Mouse (Mus musculus) intestine, embryonic 14.5 days (tissue): ENCODE measurements around the gene Mvp. TPM values are rescaled to one million over a fixed set of nuclear protein-coding genes. Genes with fewer than 3 reads are reported as not detected.

Source experiments
- ATAC-seq: fragments of 200-750 bp; cut with Nextera tagmentation; replicated peaks from 2 replicates; pipeline ENCODE4 v1.8.0; 2017; ENCODE audit warnings: low read depth, moderate number of reproducible peaks, moderate TSS enrichment, moderate library complexity; ENCODE audit not compliant: low FRiP score, low TSS enrichment
- DNase-seq: peaks from one replicate; pipeline ENCODE4 v3.0.0-alpha.2; 2018; ENCODE audit warnings: low spot score
- H3K27ac ChIP-seq: fragments of 300-500 bp; sonication (generic); 2 replicates; pipeline ENCODE4 v1.5.1; 2014; ENCODE audit warnings: low read depth, mild to moderate bottlenecking, control low read depth
- H3K27me3 ChIP-seq: fragments of 300-500 bp; sonication (generic); replicated peaks from 2 replicates; pipeline ENCODE4 v1.6.1; 2014; ENCODE audit warnings: low read length, control low read depth; ENCODE audit not compliant: control insufficient read depth, insufficient read depth
- H3K36me3 ChIP-seq: fragments of 300-500 bp; sonication (generic); 2 replicates; pipeline ENCODE4 v1.6.1; 2014; ENCODE audit warnings: low read length, control low read depth; ENCODE audit not compliant: control insufficient read depth, insufficient read depth
- H3K4me1 ChIP-seq: fragments of 300-500 bp; sonication (generic); replicated peaks from 2 replicates; pipeline ENCODE4 v1.6.1; 2014; ENCODE audit warnings: low read length, control low read depth, mixed read lengths; ENCODE audit not compliant: control insufficient read depth, insufficient read depth
- H3K4me2 ChIP-seq: fragments of 300-500 bp; sonication (generic); 2 replicates; pipeline ENCODE4 v1.6.1; 2014; ENCODE audit warnings: low read length
- H3K4me3 ChIP-seq: fragments of 300-500 bp; sonication (generic); 2 replicates; pipeline ENCODE4 v1.5.1; 2014; ENCODE audit warnings: low read depth, low read length, control low read depth, mixed read lengths
- H3K9ac ChIP-seq: fragments of 300-500 bp; sonication (generic); 2 replicates; pipeline ENCODE4 v1.6.1; 2014; ENCODE audit warnings: mild to moderate bottlenecking, low read length
- H3K9me3 ChIP-seq: fragments of 300-500 bp; sonication (generic); 2 replicates; pipeline ENCODE4 v1.6.1; 2016; ENCODE audit warnings: low read length, control low read depth; ENCODE audit not compliant: control insufficient read depth
- WGBS: fragments of 180-500 bp; shearing (Covaris S2); extraction: QIAGEN DNeasy Blood & Tissue Kit; methylation state at CpG from one replicate; pipeline ENCODE4 v1.1.7; 2014; 5-methylcytosine and 5-hydroxymethylcytosine counted together
- polyA plus RNA-seq: library from polyadenylated mRNA; unstranded; fragments of >200 nt; fragmentation: Nextera tagmentation; extraction: Ambion mirVana; gene quantifications from 2 replicates; pipeline ENCODE4 v1.2.1, GENCODE M21; 2014

Gene Mvp
- polyA plus RNA-seq, 1 experiment from 2014 or later: 29.6 TPM

DNA sequence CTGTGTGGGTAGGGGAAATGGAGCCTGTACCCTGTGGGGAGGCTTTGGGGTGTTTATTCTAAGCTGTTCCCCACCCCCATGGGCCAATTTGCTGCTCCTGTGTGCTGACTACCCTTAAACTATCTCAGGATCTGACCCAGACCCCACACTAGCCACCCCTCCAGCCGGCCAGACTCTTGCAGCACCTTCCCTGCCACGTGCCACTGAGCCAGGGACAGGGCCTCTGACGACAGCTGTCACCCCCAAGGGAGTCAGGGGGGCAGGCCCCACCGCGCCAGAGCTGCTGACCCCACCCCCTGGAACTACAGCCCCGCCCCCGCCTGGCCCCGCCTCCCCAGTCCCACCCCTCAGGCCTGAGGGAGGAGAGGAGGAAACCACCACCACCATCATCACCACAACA is 61.8 kb downstream of the Mvp start:
- DNase-seq: no peak
- no peak overlapping the region for H3K4me2 ChIP-seq
- WGBS: 1% methylated on average over 8 of the region's 8 CpGs
- H3K4me3 ChIP-seq: no peak overlapping the region
- peaks cover 23% of the 10 kb centered on the region for H3K27me3 ChIP-seq
- peaks cover 3% of the 10 kb centered on the region; the same call in 1 of the 2 replicates for H3K4me1 ChIP-seq
- no peak overlapping the region for H3K9ac ChIP-seq
- no peaks in the 10 kb centered on the region for H3K9me3 ChIP-seq
- no peaks in the 10 kb centered on the region for H3K36me3 ChIP-seq
- ATAC-seq: no peak
- no peak overlapping the region for H3K27ac ChIP-seq

DNA sequence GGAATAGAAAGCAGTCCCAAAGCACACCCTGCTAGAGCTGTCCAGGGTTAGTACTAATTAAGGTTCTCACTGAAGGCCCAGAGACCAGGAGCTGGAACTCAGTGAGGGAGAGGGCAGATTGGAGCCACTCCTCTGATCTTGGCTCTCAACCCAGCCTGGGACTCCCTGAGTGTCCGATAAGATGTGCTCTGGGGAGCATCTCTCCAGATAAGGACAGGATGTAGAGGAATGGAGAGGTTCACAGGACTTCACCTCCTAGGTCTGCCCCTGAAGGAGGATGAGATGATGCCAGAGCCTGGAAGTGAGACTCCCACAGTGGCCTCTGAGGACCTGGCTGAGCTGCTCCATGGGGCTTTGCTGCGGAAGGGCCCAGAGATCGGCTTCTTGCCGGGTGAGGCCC is 62.7 kb downstream of the Mvp start:
- H3K4me3 ChIP-seq: no peak overlapping the region
- peaks cover 23% of the 10 kb centered on the region for H3K27me3 ChIP-seq
- H3K9ac ChIP-seq: no peak overlapping the region
- no peak overlapping the region for H3K27ac ChIP-seq
- no peaks in the 10 kb centered on the region for H3K9me3 ChIP-seq
- DNase-seq: no peak
- no peak overlapping the region for H3K4me2 ChIP-seq
- 26% methylated on average over 4 of the region's 4 CpGs for WGBS
- H3K4me1 ChIP-seq: peaks cover 3% of the 10 kb centered on the region; the same call in 1 of the 2 replicates
- no peak for ATAC-seq
- no peaks in the 10 kb centered on the region for H3K36me3 ChIP-seq

DNA sequence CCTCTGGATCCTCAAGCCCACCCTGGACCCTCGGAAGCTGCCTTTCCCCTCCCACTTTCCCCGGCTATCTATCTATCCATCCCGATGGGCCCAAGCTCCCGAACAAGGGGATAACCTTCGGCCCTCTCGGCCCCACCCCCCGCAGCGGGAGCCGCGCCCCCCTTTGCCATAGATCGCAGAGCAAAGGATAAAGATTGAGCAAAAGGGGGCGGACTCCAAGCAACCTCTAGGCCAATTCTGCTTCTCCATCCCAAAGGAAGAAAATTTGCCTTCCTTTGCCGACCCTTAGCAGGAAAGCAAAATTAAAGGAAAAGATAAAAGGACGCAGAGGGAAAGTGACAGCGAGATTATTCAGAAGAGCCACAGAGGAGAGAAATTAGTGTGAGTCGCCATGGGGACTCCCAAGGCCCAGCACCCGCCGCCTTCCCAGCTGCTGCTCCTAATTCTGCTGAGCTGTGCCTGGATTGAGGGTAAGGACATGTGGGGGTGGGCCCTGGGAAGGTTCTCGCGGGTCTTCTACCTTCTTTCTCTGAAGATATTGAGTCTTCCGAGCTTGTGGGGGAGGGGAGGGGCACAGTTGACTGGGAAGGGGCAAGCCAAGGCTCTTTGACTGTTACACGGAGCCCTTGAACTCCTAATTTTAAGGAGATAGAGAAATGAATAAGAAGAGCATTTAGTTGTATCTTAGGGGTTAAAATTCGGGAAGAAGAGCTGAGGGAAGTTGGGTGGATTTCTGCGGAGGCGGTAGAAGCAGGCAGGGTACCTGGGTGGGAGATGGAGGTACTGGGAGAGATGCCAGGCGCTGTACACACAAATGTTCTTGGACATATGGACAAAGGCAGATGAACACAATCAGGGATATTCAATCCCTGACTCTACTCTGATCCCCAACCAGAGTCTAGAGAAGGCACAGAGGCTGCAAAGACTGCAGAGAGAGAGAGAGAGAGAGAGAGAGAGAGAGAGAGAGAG is 63.5 kb downstream of the Mvp start:
- H3K36me3 ChIP-seq: no peaks in the 10 kb centered on the region
- no peak for ATAC-seq
- H3K27ac ChIP-seq: no peak overlapping the region
- H3K9ac ChIP-seq: no peak overlapping the region
- H3K4me1 ChIP-seq: peaks cover 3% of the 10 kb centered on the region; the same call in 1 of the 2 replicates
- no peak for DNase-seq
- peak overlapping the region; percentile 99; the same call in 1 of the 2 replicates for H3K4me2 ChIP-seq
- no peaks in the 10 kb centered on the region for H3K9me3 ChIP-seq
- H3K27me3 ChIP-seq: peaks cover 23% of the 10 kb centered on the region
- H3K4me3 ChIP-seq: no peak overlapping the region
- 8% methylated on average over 26 of the region's 26 CpGs for WGBS

DNA sequence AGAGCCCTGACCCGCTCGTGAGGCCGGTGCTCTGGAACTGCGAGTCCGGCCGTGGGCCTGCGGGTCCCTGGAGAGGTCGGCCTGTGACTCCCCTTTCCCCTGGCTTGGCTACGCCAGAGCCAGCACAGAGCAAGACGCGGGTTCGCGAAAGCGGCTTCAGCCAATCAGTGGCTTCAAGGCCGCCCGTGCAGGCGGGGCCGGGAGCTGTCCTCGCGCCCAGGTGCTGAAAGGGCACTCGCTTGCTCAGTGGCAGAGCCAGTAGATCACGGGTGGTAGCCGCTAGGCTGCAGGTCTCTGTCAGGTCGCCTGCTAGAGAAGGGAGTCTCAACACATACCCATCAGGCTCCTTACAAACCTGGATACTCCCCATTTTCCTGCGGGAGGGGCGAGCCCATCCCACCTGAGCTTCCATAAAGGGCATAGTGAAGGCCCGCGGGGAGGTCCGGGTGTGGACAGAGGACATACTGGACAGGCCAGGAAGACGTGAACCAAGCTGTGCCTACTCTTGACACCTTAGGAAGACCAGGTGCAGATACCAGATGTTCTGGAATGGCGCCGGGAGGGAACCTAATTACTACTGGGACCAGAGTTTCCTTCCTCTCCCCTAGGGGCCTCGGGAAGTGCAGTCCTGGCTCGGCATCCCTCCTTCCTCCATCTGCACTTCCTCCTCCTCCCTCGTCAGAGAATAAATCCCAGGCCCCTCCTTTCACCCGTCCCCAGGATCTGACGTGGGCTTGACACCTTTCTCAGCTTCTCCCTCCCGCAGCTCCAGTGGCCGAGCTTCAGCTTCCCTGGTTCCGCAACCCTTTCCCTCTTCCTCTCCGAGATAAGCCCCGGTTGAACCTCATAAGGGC is 64.4 kb downstream of the Mvp start, which contains the start of gene Sez6l2:
Gene Sez6l2, plus strand, starts transcription at position 771 of the 854 bp plus-strand sequence.
- Histone ChIP-seq H3K4me2 (peak within 1 kb of the TSS; percentile 99), H3K9me3 (no peaks in the 10 kb centered on the region), H3K9ac (no peak within 1 kb of the TSS), H3K27me3 (peaks cover 23% of the 10 kb centered on the region), H3K27ac (no peak within 1 kb of the TSS), H3K4me3 (peak within 1 kb of the TSS; percentile 40), H3K36me3 (0 out of 2 replicates have a peak, but pooled peaks cover 3% of the 10 kb centered on the region), H3K4me1 (peaks cover 3% of the 10 kb centered on the region; the same call in 1 of the 2 replicates)
- peak; percentile 84 for ATAC-seq
- WGBS: under 1% methylated on average over 42 of the region's 42 CpGs
- peak; percentile 97 for DNase-seq

DNA sequence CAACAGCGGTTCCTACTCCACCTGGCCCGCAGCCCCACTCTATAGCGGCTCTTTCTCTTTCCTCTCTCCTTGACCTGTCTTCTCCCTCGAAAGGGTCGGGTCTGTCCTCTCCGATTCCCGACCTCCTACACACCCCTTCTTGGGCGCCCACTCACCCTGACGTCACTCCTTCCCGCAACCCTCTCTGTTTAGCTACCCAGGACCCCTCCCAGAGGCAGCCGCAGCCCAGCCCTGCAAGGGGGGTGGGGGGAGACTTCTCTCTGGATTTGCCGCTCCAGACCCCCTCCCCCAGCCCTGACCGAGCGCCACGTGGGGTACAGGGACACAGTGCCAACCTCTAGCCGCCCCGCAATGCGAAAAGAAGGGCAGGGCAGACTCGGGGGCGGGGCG is 65.0 kb downstream of the Mvp start, which contains the start of gene Asphd1:
Gene Asphd1, minus strand, starts transcription at position 180 of the 390 bp plus-strand sequence.
- DNase-seq (no peak), ATAC-seq (peak; percentile 62)
- H3K4me1 ChIP-seq: peaks cover 3% of the 10 kb centered on the region; the same call in 1 of the 2 replicates
- H3K9ac ChIP-seq: no peak within 1 kb of the TSS
- H3K9me3 ChIP-seq: no peaks in the 10 kb centered on the region
- H3K27me3 ChIP-seq: peaks cover 23% of the 10 kb centered on the region
- H3K27ac ChIP-seq: no peak within 1 kb of the TSS
- under 1% methylated on average over 21 of the region's 21 CpGs for WGBS
- peaks cover 8% of the 10 kb centered on the region; the same call in 1 of the 2 replicates for H3K36me3 ChIP-seq
- H3K4me3 ChIP-seq: peak within 1 kb of the TSS; percentile 40
- H3K4me2 ChIP-seq: peak within 1 kb of the TSS; percentile 99

DNA sequence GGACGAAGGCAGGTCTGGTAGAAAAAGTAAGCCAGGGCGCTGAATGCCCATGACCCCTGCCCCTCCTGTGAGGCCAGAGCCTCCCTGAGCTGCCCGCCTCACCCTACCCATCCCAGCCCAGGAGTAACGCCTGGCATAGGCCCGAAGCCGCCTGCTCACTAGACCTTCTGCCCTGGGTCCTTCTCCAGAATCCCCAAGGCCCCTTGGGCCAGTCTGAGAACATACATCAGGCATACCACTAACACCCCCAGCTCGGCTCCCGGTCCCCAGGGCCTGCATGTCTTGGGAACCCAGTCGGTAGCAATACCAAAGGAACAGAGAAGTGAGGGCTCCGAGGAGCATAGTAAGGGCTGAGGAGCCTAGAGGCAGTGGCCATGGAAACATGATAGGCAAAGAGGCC is 65.8 kb downstream of the Mvp start:
- Histone ChIP-seq H3K27me3 (peaks cover 23% of the 10 kb centered on the region), H3K27ac (no peak overlapping the region), H3K4me3 (no peak overlapping the region), H3K4me1 (peaks cover 3% of the 10 kb centered on the region; the same call in 1 of the 2 replicates), H3K36me3 (peaks cover 10% of the 10 kb centered on the region; the same call in 1 of the 2 replicates), H3K4me2 (no peak overlapping the region; the same call in 1 of the 2 replicates), H3K9ac (no peak overlapping the region), H3K9me3 (no peaks in the 10 kb centered on the region)
- DNase-seq: no peak
- WGBS: 76% methylated on average over 10 of the region's 10 CpGs
- no peak for ATAC-seq

DNA sequence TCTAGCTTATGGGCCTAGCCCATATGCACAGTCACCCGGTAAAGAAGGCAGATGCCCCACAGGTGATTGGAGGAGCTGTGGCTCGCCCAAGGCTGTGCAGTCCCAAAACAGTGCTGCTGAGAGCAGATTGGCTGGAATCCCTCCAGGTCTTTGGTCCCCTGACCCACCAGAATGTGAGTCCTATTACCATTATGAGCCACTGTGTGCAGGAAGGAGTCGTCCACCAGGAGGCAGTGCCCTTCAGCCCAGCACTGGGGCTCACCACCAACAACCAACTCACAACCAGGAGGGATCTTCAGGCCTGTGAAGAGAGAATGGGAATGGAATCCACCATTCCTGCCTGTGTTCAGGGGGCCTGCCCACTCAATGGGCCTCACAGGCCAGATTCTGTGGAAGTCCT is 67.9 kb downstream of the Mvp start:
- Histone ChIP-seq H3K9ac (no peak overlapping the region), H3K4me3 (no peak overlapping the region), H3K9me3 (no peaks in the 10 kb centered on the region), H3K27me3 (peaks cover 17% of the 10 kb centered on the region), H3K4me1 (peaks cover 3% of the 10 kb centered on the region; the same call in 1 of the 2 replicates), H3K27ac (no peak overlapping the region), H3K4me2 (no peak overlapping the region), H3K36me3 (peaks cover 15% of the 10 kb centered on the region; the same call in 1 of the 2 replicates)
- WGBS: 50% methylated on average over 3 of the region's 3 CpGs
- ATAC-seq: 0 out of 2 replicates have a peak, but pooled peaks have one; percentile 29
- DNase-seq: no peak

DNA sequence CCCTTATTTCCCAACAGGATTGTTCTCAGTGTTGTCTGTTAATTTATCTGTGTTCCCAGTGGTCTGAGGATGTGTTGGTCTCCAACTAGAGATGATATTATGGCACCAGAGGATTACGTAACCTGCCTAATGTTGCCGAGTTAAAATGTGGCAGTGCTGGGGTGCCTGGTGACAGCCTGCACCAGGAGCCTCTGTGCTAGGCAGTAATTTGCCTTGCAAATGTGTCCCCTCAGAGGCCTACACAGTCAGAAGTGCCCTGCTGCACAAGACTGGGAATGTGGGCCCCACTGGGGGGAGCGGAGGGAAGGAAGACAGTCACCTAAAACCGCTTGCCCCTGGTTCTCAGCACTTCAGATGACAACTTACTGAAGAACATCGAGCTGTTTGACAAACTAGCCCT is 72.6 kb downstream of the Mvp start:
- WGBS: 79% methylated on average over 5 of the region's 5 CpGs
- Histone ChIP-seq H3K27ac (no peak overlapping the region), H3K27me3 (no peaks in the 10 kb centered on the region), H3K9me3 (no peaks in the 10 kb centered on the region), H3K4me1 (no peaks in the 10 kb centered on the region), H3K36me3 (peaks cover 29% of the 10 kb centered on the region), H3K4me2 (no peak overlapping the region), H3K4me3 (no peak overlapping the region), H3K9ac (no peak overlapping the region)
- ATAC-seq (no peak), DNase-seq (no peak)
